Mouse (Mus musculus): Measurements from ENCODE around the gene Ccnjl. TPM values are rescaled to one million over a fixed set of nuclear protein-coding genes. Genes with fewer than 3 reads are reported as not detected.
A peak's percentile ranks its signal among the peaks of the same experiment; 100 is the strongest.

Ccnjl gene
- polyA plus RNA-seq, 1 experiment from 2014 or later: 13.5 TPM

DNA sequence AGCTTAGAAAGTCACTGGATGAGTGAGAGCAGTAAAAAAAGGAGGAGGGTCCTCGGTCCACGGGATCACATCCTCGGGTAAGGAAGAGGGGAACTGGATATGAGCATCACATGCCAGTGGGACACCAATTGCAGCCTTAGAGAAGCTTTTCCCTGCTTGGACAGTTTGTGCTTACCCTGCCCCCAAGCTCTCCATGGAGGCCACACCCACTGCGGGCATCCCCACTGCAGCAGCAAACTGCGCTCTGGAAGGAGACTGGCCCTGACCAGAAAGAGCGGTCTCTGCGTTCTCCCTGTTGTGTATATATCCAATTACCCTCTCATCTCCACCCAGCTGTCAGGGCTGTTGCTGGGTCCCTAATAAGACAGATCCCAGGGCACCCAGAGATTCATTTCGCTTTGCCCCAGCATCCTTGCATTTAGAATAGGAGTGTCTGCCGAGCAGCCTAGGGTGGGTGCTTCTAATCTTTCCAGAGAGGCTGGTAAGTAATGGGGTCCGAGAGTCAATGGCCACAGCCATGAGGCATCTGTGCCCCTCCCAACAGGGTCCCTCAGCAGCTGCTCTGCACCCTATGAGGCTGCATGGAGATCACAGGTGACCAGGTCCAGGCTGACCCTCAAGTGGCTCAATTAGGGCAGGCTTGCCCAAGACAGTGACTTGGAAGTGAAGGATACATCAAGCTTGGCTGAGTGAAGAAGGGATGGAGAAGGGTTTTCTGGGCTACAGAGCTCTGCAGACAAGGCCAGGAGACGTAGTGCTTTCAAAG is 49.3 kb downstream of the Ccnjl start:
- Histone ChIP-seq H3K4me2 (replicated peaks) (no peak overlapping the region), H3K4me3 (no peak overlapping the region), H3K27ac (replicated peaks) (no peak overlapping the region), H3K9ac (replicated peaks) (no peak overlapping the region), H3K4me1 (peaks cover 15% of the 10 kb centered on the region), H3K9me3 (no peaks in the 10 kb centered on the region), H3K27me3 (no peaks in the 10 kb centered on the region), H3K36me3 (no peaks in the 10 kb centered on the region)
- 51% methylated on average over 11 of the region's 11 CpGs for WGBS
- ATAC-seq (replicated peaks): no peak

DNA sequence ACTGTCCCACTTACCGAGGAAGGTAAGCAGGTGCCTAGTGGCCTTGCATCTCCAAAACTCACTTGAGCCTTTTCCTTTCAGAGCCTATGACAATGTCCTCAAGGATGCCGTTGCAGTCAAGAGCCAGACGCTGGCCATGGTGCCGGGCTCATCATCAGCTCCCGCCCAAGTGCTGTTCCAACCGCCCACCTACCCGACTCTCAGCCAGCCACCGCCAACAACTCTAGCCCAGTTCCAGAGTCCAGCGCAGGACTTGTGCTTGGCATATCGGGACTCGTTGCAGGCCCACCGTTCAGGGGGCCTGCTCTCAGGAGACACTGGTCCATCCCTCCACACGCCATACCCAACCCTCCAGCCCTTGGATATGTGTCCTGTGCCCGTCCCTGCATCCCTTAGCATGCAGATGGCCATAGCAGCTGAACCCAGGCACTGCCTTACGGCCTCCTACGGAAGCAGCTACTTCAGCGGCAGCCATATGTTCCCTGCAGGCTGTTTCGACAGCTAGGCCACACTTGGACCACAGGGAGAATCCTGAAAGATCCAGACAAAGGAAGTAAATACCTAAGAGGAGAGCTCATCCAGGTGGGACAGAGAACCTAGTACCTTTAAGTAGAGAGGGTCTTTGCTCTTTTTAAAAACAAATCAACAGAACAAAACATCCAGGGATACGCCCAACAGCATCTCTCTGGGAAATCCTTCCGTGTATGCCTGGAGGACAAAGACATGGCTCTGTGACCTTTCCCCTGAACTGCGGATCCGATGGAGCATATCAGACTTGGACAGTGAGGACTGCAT is 56.8 kb downstream of the Ccnjl start:
- Histone ChIP-seq H3K9ac (replicated peaks) (no peak overlapping the region), H3K4me3 (no peak overlapping the region), H3K27me3 (no peaks in the 10 kb centered on the region), H3K9me3 (no peaks in the 10 kb centered on the region), H3K36me3 (peaks cover 10% of the 10 kb centered on the region; the same call in 1 of the 2 replicates), H3K4me2 (replicated peaks) (no peak overlapping the region), H3K27ac (replicated peaks) (no peak overlapping the region), H3K4me1 (no peaks in the 10 kb centered on the region)
- WGBS: 91% methylated on average over 22 of the region's 22 CpGs
- ATAC-seq (replicated peaks): no peak

DNA sequence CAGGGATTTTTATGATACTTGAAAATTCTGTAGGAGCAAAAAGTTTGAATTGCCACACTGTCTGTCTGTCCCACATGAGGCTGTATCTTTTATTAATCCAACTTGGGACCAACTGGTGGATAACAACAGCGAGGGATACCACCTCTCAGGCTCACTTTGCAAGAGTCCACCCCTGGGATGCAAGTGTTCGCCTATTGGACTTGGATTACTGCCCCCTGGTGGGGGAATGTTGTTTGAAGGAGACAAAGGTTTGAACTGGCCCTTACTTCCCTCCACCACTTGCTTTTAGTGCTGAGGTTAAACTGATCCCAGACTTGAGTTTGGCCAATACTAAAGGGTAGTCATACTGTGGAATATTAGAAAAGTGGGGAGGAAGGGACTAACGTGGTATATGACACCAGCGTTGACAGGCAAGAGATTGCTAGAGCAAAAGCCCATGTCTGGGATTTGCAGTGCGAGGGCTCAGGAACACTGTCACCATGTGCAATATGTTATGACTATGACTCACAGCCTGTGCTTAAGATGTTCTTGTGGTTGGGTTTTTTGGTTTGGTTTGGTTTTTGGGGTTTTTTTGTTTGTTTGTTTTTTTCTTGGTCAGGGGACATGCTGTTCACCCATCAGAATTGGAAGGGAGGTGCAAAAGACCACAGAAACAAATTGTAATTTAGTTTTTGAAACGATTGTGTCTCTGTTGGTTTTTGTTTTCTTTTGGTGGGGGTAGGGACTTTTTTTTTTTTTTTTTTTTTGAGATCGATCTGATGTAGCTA is 57.9 kb downstream of the Ccnjl start, which contains the start of gene 4933415A04Rik:
4933415A04Rik (plus strand) TSS at position 717 of the 767 bp plus-strand sequence.
- H3K27me3 ChIP-seq: no peaks in the 10 kb centered on the region
- ATAC-seq (replicated peaks): 0 out of 2 replicates have a peak, but pooled peaks have one; percentile 51
- H3K27ac ChIP-seq (replicated peaks): no peak within 1 kb of the TSS
- H3K4me3 ChIP-seq: no peak within 1 kb of the TSS
- 72% methylated on average over 7 of the region's 7 CpGs for WGBS
- H3K4me1 ChIP-seq: no peaks in the 10 kb centered on the region
- peaks cover 10% of the 10 kb centered on the region; the same call in 1 of the 2 replicates for H3K36me3 ChIP-seq
- no peak within 1 kb of the TSS for H3K4me2 ChIP-seq (replicated peaks)
- H3K9me3 ChIP-seq: no peaks in the 10 kb centered on the region
- H3K9ac ChIP-seq (replicated peaks): no peak within 1 kb of the TSS

DNA sequence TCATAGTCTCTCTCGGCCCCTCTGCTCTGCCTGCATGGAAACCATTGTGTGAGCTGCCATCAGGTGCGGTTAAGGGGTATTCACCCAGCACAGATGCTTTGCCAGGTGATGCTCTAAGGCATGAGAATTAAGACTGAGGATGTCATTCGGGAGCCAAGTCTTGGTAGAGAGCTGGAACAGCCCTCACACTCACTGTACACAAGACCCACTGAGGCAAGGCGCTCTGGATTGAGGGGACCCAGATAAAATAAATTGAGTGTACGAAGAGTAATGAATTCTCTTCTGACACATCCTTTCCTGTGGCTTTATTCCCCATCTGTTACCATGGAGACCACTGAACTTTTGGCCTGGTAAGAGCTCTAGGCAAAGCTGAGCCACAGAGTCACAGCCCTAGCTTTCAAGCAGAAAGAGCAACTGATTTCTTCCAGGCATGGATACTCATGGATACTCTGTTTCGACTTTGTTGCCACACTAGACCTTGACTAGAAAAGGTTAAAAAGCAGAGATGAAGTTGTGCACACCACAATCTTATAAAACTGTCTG is 61.0 kb downstream of the Ccnjl start:
- ATAC-seq (replicated peaks): no peak
- Histone ChIP-seq H3K4me1 (no peaks in the 10 kb centered on the region), H3K4me3 (no peak overlapping the region), H3K27me3 (no peaks in the 10 kb centered on the region), H3K4me2 (replicated peaks) (no peak overlapping the region), H3K9me3 (no peaks in the 10 kb centered on the region), H3K27ac (replicated peaks) (no peak overlapping the region), H3K9ac (replicated peaks) (no peak overlapping the region), H3K36me3 (peaks cover 5% of the 10 kb centered on the region; the same call in 1 of the 2 replicates)
- 72% methylated on average over 6 of the region's 6 CpGs for WGBS

DNA sequence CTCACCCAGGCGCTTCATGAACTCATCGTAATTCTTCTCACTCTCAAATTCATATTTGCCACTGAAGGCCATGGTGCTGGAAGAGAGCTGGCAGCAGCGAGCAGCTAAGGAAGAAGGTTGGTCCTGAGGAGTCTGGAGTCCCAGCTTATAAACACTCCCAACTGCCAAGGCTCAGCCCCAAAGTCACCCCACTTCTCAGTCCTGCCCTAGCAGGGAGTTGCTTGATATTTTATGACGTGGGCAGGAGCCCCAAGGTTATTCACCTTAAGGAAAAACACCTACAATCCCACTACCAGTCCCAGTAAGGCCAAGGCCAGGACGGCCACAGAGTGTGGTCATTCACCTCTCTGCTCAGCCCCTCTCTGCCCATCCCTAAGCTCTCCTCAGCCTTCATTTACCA is 72.9 kb downstream of the Ccnjl start, which contains the start of gene Fabp6:
Fabp6 (minus strand) TSS at position 101 of the 400 bp plus-strand sequence.
- 86% methylated on average over 5 of the region's 5 CpGs for WGBS
- Histone ChIP-seq H3K9ac (replicated peaks) (no peak within 1 kb of the TSS), H3K27me3 (no peaks in the 10 kb centered on the region), H3K4me2 (replicated peaks) (no peak within 1 kb of the TSS), H3K27ac (replicated peaks) (no peak within 1 kb of the TSS), H3K36me3 (no peaks in the 10 kb centered on the region), H3K9me3 (no peaks in the 10 kb centered on the region), H3K4me3 (no peak within 1 kb of the TSS), H3K4me1 (no peaks in the 10 kb centered on the region)
- no peak for ATAC-seq (replicated peaks)

DNA sequence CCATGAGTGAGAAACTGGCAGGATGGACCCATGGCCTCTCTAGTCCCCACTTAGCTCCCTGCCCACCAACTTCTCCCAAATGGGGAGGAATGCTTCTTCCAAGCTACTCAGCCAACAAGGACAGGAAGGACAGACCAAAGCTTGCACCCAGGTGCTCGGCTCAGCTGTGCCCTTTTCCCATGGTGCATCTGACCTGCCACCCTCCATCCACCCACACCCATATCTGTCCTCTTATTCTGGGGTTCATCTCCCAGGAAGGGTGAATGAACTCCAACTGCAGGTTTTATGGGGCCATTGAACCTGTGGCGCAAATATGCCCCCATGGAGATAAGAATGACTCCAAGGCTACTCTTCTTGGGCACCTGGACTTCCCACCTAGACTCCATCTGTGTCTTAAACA is 75.6 kb downstream of the Ccnjl start:
- Histone ChIP-seq H3K4me3 (no peak overlapping the region), H3K9ac (replicated peaks) (no peak overlapping the region), H3K9me3 (no peaks in the 10 kb centered on the region), H3K27me3 (no peaks in the 10 kb centered on the region), H3K4me2 (replicated peaks) (no peak overlapping the region), H3K4me1 (no peaks in the 10 kb centered on the region), H3K36me3 (no peaks in the 10 kb centered on the region), H3K27ac (replicated peaks) (no peak overlapping the region)
- WGBS: 92% methylated on average over 2 of the region's 2 CpGs
- ATAC-seq (replicated peaks): no peak

DNA sequence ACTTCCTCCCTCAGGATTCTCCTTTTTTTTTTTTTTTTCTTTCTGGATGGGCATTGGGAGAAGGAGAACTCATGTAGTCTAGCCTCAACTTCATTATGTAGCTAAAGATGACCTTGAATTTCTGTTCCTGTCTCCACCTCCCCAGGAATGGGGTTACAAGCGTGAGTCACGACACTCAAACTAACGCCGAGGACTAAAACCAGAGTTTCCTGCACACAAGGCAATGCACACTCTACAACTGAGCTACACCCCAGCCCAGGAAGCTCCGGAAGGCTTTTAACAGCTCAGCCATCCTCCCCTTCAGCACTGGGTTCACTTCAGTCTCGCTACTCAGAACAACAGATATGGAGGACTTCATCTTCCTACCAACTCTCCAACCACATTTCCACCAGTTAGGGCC is 76.3 kb downstream of the Ccnjl start:
- no peak overlapping the region for H3K4me2 ChIP-seq (replicated peaks)
- no peak overlapping the region for H3K27ac ChIP-seq (replicated peaks)
- no peak for ATAC-seq (replicated peaks)
- H3K9ac ChIP-seq (replicated peaks): no peak overlapping the region
- no peaks in the 10 kb centered on the region for H3K9me3 ChIP-seq
- H3K27me3 ChIP-seq: no peaks in the 10 kb centered on the region
- H3K4me3 ChIP-seq: no peak overlapping the region
- no peaks in the 10 kb centered on the region for H3K36me3 ChIP-seq
- H3K4me1 ChIP-seq: 0 out of 2 replicates have a peak, but pooled peaks cover 1% of the 10 kb centered on the region
- 94% methylated on average over 6 of the region's 6 CpGs for WGBS

DNA sequence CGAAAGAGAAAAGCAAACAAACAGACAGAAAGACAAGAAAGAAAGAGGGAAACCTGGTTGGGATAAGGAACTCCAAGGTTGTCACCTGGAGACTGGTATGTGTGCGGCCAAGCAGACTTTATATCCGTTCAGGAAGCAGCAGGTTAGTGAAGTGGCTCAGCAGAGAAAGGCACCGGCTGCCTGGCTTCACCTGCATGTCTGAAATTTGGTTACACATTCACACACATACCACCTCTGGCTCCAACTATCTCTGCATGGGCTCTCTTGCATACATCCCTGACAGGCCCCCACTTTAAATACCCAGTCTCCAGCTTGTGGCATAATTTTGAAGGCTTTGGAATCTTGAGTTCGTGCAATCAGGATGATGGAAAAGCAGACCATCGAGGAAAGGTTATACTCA is 77.3 kb downstream of the Ccnjl start:
- 0 out of 2 replicates have a peak, but pooled peaks cover 7% of the 10 kb centered on the region for H3K4me1 ChIP-seq

DNA sequence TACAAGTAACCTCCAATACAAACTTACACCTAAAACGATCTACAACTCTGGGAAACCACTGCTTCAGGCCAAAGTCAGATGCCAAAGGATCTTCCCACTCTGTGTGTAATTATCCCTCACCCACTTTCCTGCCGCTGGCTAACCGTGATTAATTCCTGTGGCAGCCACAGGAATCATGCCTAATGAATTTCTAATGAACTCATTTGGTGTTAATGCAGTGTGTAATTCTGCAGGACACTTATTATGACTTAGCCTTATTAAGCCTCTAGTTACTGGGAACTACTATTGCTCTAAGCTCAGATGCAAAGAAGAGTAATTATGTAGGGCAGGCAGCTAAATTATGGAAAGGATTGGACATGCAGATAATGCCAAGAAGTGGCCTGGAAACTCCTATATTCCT is 79.9 kb downstream of the Ccnjl start:
- no peak overlapping the region for H3K4me2 ChIP-seq (replicated peaks)
- no peaks in the 10 kb centered on the region for H3K36me3 ChIP-seq
- no peaks in the 10 kb centered on the region for H3K27me3 ChIP-seq
- no peak overlapping the region for H3K4me3 ChIP-seq
- no peaks in the 10 kb centered on the region for H3K9me3 ChIP-seq
- 22% methylated on average over 3 of the region's 3 CpGs for whole genome bisulfite sequencing
- no peak for ATAC-seq (replicated peaks)
- peaks cover 16% of the 10 kb centered on the region for H3K4me1 ChIP-seq
- H3K9ac ChIP-seq (replicated peaks): no peak overlapping the region
- H3K27ac ChIP-seq (replicated peaks): no peak overlapping the region

More for the DNA sequence above, 77.3 kb downstream of the Ccnjl start:
- Histone ChIP-seq H3K36me3 (no peaks in the 10 kb centered on the region), H3K9ac (replicated peaks) (no peak overlapping the region), H3K27me3 (no peaks in the 10 kb centered on the region), H3K27ac (replicated peaks) (no peak overlapping the region), H3K9me3 (no peaks in the 10 kb centered on the region), H3K4me3 (no peak overlapping the region), H3K4me2 (replicated peaks) (no peak overlapping the region)
- ATAC-seq (replicated peaks): no peak
- WGBS: 89% methylated on average over 6 of the region's 6 CpGs

DNA sequence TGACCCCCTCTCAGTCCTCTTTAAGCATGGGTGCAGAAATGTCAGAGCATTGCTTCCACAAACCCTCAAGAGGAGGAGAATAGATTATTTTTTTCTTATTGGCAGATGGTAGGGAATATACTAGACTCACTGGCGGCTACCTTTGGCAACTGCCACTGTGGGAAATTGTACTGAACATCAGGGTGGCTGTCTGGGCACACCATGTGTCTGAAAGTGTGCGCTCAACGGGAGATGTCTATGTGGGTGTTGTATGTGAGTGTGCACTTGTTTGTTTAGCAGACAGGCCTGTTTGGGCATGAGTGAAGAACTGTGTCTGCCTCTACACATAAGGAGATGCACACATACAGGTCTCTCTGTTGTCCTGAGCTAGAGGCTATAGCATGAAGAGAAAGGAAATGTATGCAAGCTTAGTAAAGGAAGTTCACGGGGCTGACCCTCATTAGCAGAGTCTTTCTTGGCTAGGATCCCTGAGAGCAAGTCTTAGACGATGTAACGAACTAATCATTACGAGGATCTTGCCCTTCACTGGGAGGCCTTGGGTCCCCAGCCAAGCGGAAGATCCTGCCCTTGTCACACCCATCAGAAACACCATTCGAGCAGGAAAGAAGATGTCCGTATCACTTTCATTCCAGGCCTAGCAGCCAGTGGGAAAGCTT is 81.5 kb downstream of the Ccnjl start:
- Histone ChIP-seq H3K4me2 (replicated peaks) (no peak overlapping the region), H3K36me3 (no peaks in the 10 kb centered on the region), H3K4me1 (peaks cover 16% of the 10 kb centered on the region), H3K9ac (replicated peaks) (no peak overlapping the region), H3K27me3 (no peaks in the 10 kb centered on the region), H3K27ac (replicated peaks) (no peak overlapping the region), H3K4me3 (no peak overlapping the region), H3K9me3 (no peaks in the 10 kb centered on the region)
- ATAC-seq (replicated peaks): no peak
- WGBS: 43% methylated on average over 10 of the region's 10 CpGs

DNA sequence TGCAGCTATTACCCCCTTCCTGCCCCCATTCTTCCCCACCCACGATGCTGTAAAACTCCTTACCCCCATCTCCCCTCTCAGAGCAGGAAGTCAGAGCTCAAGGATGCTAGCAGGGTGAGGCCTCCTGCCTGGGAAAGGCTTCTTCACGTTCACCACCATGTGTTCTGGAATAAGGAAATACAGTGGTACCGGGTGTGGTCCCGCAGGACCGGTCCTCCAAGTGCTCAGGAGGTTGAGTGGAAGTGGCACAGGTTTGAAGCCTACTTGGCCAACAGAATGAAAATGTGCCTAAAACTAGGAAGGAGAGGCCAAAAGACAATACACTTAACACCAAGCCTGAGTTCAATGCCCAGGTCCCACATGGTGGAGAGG is 82.1 kb downstream of the Ccnjl start:
- no peak overlapping the region for H3K9ac ChIP-seq (replicated peaks)
- no peaks in the 10 kb centered on the region for H3K27me3 ChIP-seq
- no peaks in the 10 kb centered on the region for H3K9me3 ChIP-seq
- no peak for ATAC-seq (replicated peaks)
- no peak overlapping the region for H3K27ac ChIP-seq (replicated peaks)
- peaks cover 16% of the 10 kb centered on the region for H3K4me1 ChIP-seq
- H3K4me2 ChIP-seq (replicated peaks): no peak overlapping the region
- 75% methylated on average over 5 of the region's 5 CpGs for WGBS
- no peaks in the 10 kb centered on the region for H3K36me3 ChIP-seq
- no peak overlapping the region for H3K4me3 ChIP-seq

All from forebrain, embryonic 15.5 days (tissue).